Mouse (Mus musculus): ENCODE measurements around the gene Rps16. TPM values are rescaled to one million over a fixed set of nuclear protein-coding genes. Genes with fewer than 3 reads are reported as not detected.

Rps16 gene
- total RNA-seq, 1 experiment, result 1,678 TPM

GRCm38 (mm10) chr7:28309737-28310136, 40.7 kb upstream of the Rps16 start:
- TF ChIP-seq ZNF384 (IDR thresholded peaks at IDR 0.05; ENCODE audit: low read depth, low read length) (no peak), HCFC1 (IDR thresholded peaks at IDR 0.05; ENCODE audit: borderline replicate concordance, insufficient read depth, low read length) (no peak), MAFK (IDR thresholded peaks at IDR 0.05; ENCODE audit: insufficient read depth, low read depth, low read length) (no peak), CHD2 (IDR thresholded peaks at IDR 0.05; ENCODE audit: low read depth, low read length) (no peak), ZC3H11A (IDR thresholded peaks at IDR 0.05; ENCODE audit: borderline replicate concordance, low read depth, low read length) (no peak)
- Histone ChIP-seq H3K36me3 (ENCODE audit: control insufficient read depth, insufficient read depth, low read length, poor library complexity, severe bottlenecking) (peaks cover 48% of the 10 kb centered on the region), H3K4me1 (ENCODE audit: control insufficient read depth in 2 of 2, insufficient read depth in 2 of 2, low read length in 2 of 2, poor library complexity in 1 of 2) (peaks cover 2 to 4% of the 10 kb centered on the region in 2 experiments), H3K9me3 (ENCODE audit: control insufficient read depth, insufficient read depth, low read depth, low read length) (no peaks in the 10 kb centered on the region), H3K4me3 (ENCODE audit: insufficient read depth in 1 of 2, low read depth in 1 of 2, low read length in 2 of 2, poor library complexity in 1 of 2, severe bottlenecking in 1 of 2) (no peak overlapping the region), H3K9ac (ENCODE audit: insufficient read depth, low read depth, low read length, poor library complexity, severe bottlenecking) (no peak overlapping the region; the same call in 1 of the 2 replicates), H3K27ac (ENCODE audit: insufficient read depth, low read depth, low read length, poor library complexity, severe bottlenecking) (no peak overlapping the region)
- no peak for DNase-seq (ENCODE audit: low read depth, low spot score)
- in situ Hi-C loops (cut with MboI; ENCODE audit: low sequenced_read_pairs in 2 of 2, unreplicated experiment in 2 of 2), result no loop called here

- Histone ChIP-seq H3K27ac (ENCODE audit: insufficient read depth, low read depth, low read length, poor library complexity, severe bottlenecking) (peak overlapping the region; percentile 76), H3K4me1 (ENCODE audit: control insufficient read depth in 2 of 2, insufficient read depth in 2 of 2, low read length in 2 of 2, poor library complexity in 1 of 2) (peaks cover 2 to 4% of the 10 kb centered on the region in 2 experiments), H3K9me3 (ENCODE audit: control insufficient read depth, insufficient read depth, low read depth, low read length) (no peaks in the 10 kb centered on the region), H3K4me3 (ENCODE audit: insufficient read depth in 1 of 2, low read depth in 1 of 2, low read length in 2 of 2, poor library complexity in 1 of 2, severe bottlenecking in 1 of 2) (peak overlapping the region; percentile 97 to 100), H3K36me3 (ENCODE audit: control insufficient read depth, insufficient read depth, low read length, poor library complexity, severe bottlenecking) (peaks cover 52% of the 10 kb centered on the region), H3K9ac (ENCODE audit: insufficient read depth, low read depth, low read length, poor library complexity, severe bottlenecking) (peak overlapping the region; percentile 97)
- peak; percentile 31 for DNase-seq (ENCODE audit: low read depth, low spot score)
- in situ Hi-C loops (cut with MboI; ENCODE audit: low sequenced_read_pairs in 2 of 2, unreplicated experiment in 2 of 2), result no loop called here
- TF ChIP-seq ZNF384 (IDR thresholded peaks at IDR 0.05; ENCODE audit: low read depth, low read length), result no peak
- no peak for TF ChIP-seq ZC3H11A (IDR thresholded peaks at IDR 0.05; ENCODE audit: borderline replicate concordance, low read depth, low read length)
- no peak for TF ChIP-seq MAFK (IDR thresholded peaks at IDR 0.05; ENCODE audit: insufficient read depth, low read depth, low read length)
- no peak for TF ChIP-seq HCFC1 (IDR thresholded peaks at IDR 0.05; ENCODE audit: borderline replicate concordance, insufficient read depth, low read length)
- no peak for TF ChIP-seq CHD2 (IDR thresholded peaks at IDR 0.05; ENCODE audit: low read depth, low read length)
These were observed 39.1 kb upstream of the Rps16 start for GRCm38 (mm10) chr7:28311151-28311925.

DNA sequence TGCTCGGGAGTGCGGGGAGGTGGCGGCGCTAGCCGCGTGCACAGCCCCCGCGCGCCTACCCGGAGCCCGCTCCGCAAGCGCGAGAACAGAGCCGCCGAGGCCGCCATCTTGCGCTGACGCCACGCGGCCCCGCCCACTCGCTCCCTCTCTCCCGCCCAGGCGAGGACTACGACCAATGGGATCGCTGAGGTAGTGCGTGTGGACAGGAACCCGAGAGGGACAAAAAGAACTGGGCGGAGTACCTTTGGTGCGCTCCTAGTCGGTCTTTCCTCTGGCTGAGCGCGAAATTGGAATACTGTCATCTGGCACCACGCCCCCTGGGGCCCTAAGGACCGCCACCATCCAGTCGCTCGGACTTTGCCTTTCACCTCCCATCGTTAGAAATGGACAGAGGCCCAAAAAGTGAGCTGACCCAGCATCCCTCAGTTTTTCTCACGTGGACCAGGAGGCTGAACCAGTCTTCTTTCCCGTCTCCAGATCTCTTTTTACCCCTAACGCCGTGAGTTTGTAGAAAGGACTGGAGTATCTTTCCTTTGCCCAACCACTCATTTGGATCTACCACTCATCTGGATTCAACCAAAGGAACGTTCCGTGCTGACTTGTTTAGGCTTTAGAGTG, 38.4 kb upstream of the Rps16 start, which contains the start of gene Timm50:
Gene Timm50 (minus strand): TSS at position 147 of the 618 bp plus-strand sequence.
- Histone ChIP-seq H3K4me3 (ENCODE audit: insufficient read depth in 1 of 2, low read depth in 1 of 2, low read length in 2 of 2, poor library complexity in 1 of 2, severe bottlenecking in 1 of 2) (peak within 1 kb of the TSS; percentile 97 to 100), H3K9ac (ENCODE audit: insufficient read depth, low read depth, low read length, poor library complexity, severe bottlenecking) (peak within 1 kb of the TSS; percentile 97), H3K4me1 (ENCODE audit: control insufficient read depth in 2 of 2, insufficient read depth in 2 of 2, low read length in 2 of 2, poor library complexity in 1 of 2) (peaks cover 2 to 4% of the 10 kb centered on the region in 2 experiments), H3K27ac (ENCODE audit: insufficient read depth, low read depth, low read length, poor library complexity, severe bottlenecking) (peak within 1 kb of the TSS; percentile 76), H3K36me3 (ENCODE audit: control insufficient read depth, insufficient read depth, low read length, poor library complexity, severe bottlenecking) (peaks cover 52% of the 10 kb centered on the region), H3K9me3 (ENCODE audit: control insufficient read depth, insufficient read depth, low read depth, low read length) (no peaks in the 10 kb centered on the region)
- in situ Hi-C loops (cut with MboI; ENCODE audit: low sequenced_read_pairs in 2 of 2, unreplicated experiment in 2 of 2), result no loop called here
- DNase-seq (ENCODE audit: low read depth, low spot score), result peak; percentile 95
- TF ChIP-seq CHD2 (IDR thresholded peaks at IDR 0.05; ENCODE audit: low read depth, low read length), result no peak
- no peak for TF ChIP-seq ZC3H11A (IDR thresholded peaks at IDR 0.05; ENCODE audit: borderline replicate concordance, low read depth, low read length)
- TF ChIP-seq ZNF384 (IDR thresholded peaks at IDR 0.05; ENCODE audit: low read depth, low read length), result no peak
- peak; percentile 55; the same call in 1 of the 2 replicates for TF ChIP-seq HCFC1 (IDR thresholded peaks at IDR 0.05; ENCODE audit: borderline replicate concordance, insufficient read depth, low read length)
- peak; percentile 28; the same call in 1 of the 2 replicates for TF ChIP-seq MAFK (IDR thresholded peaks at IDR 0.05; ENCODE audit: insufficient read depth, low read depth, low read length)

- Histone ChIP-seq H3K4me1 (ENCODE audit: control insufficient read depth in 2 of 2, insufficient read depth in 2 of 2, low read length in 2 of 2, poor library complexity in 1 of 2) (no peaks in the 10 kb centered on the region), H3K9me3 (ENCODE audit: control insufficient read depth, insufficient read depth, low read depth, low read length) (no peaks in the 10 kb centered on the region), H3K9ac (ENCODE audit: insufficient read depth, low read depth, low read length, poor library complexity, severe bottlenecking) (no peak overlapping the region), H3K27ac (ENCODE audit: insufficient read depth, low read depth, low read length, poor library complexity, severe bottlenecking) (no peak overlapping the region), H3K36me3 (ENCODE audit: control insufficient read depth, insufficient read depth, low read length, poor library complexity, severe bottlenecking) (peaks cover 78% of the 10 kb centered on the region), H3K4me3 (ENCODE audit: insufficient read depth in 1 of 2, low read depth in 1 of 2, low read length in 2 of 2, poor library complexity in 1 of 2, severe bottlenecking in 1 of 2) (no peak overlapping the region)
- no peak for TF ChIP-seq ZNF384 (IDR thresholded peaks at IDR 0.05; ENCODE audit: low read depth, low read length)
- TF ChIP-seq CHD2 (IDR thresholded peaks at IDR 0.05; ENCODE audit: low read depth, low read length), result no peak
- TF ChIP-seq ZC3H11A (IDR thresholded peaks at IDR 0.05; ENCODE audit: borderline replicate concordance, low read depth, low read length), result no peak
- no peak for DNase-seq (ENCODE audit: low read depth, low spot score)
- in situ Hi-C loops (cut with MboI; ENCODE audit: low sequenced_read_pairs in 2 of 2, unreplicated experiment in 2 of 2), result no loop called here
These were observed 32.4 kb upstream of the Rps16 start for GRCm38 (mm10) chr7:28318036-28318435.
